In genomic region chr3:105105827-105106226, GRCm38 (mm10) we compare ENCODE assay signal across 31 mouse cellular contexts. TPM values are rescaled to one million over a fixed set of nuclear protein-coding genes. Genes with fewer than 3 reads are reported as not detected.
"Had no signal": no experiment of that assay in that cellular context is flagged by ENCODE, and none has a peak within 500 bp of the region (broad histone marks: within the 10 kb centered on the region; RNA-seq: fewer than 3 reads in every experiment).

No protein-coding gene starts in this region.

- H3K4me1 ChIP-seq: limb, embryonic 10.5 days; limb, embryonic 13.5 days; liver, embryonic 12.5 days; liver, embryonic 15.5 days; lung, embryonic 15.5 days had no signal

- H3K27ac ChIP-seq: kidney, postnatal 0 days; layer of hippocampus, adult 2 months; limb, embryonic 10.5 days; limb, embryonic 13.5 days; liver, embryonic 12.5 days; liver, embryonic 15.5 days; lung, embryonic 15.5 days; midbrain, embryonic 10.5 days; midbrain, embryonic 13.5 days; neural tube, embryonic 13.5 days; stomach, postnatal 0 days had no signal

- H3K9me3 ChIP-seq: limb, embryonic 10.5 days; limb, embryonic 13.5 days; liver, embryonic 12.5 days; liver, embryonic 15.5 days; lung, embryonic 15.5 days; megakaryocyte, embryonic 14.5 days; midbrain, embryonic 10.5 days; midbrain, embryonic 13.5 days; neural tube, embryonic 13.5 days had no signal

- DNase-seq: kidney, adult 18-20 months; kidney, postnatal 25 days; liver; lung, adult 18-20 months; lung, postnatal 10 days; lung, postnatal 36 days; retina, postnatal 1 day; thymus, postnatal 25 days had no signal

- H3K27me3 ChIP-seq: limb, embryonic 13.5 days; liver, embryonic 15.5 days; lung, embryonic 15.5 days; midbrain, embryonic 13.5 days; neural tube, embryonic 13.5 days had no signal

- H3K4me3 ChIP-seq: layer of hippocampus, adult 2 months; limb, embryonic 10.5 days; limb, embryonic 13.5 days; liver, embryonic 12.5 days; liver, embryonic 15.5 days; lung, embryonic 15.5 days; megakaryocyte, embryonic 14.5 days; midbrain, embryonic 10.5 days; midbrain, embryonic 13.5 days; myocyte; neural tube, embryonic 13.5 days had no signal

- H3K36me3 ChIP-seq: limb, embryonic 10.5 days; limb, embryonic 13.5 days; liver, embryonic 12.5 days; liver, embryonic 15.5 days; lung, embryonic 15.5 days; midbrain, embryonic 10.5 days; midbrain, embryonic 13.5 days; neural tube, embryonic 13.5 days had no signal

RNA-seq across cellular contexts. Expression of gene 4930564D02Rik, which starts 39.2 kb away (rescaled TPM):
- total RNA-seq: layer of hippocampus, adult 2 months; layer of hippocampus, postnatal 10 days; left cerebral cortex, postnatal 14 days; monocyte, adult 5-6 weeks; neutrophil, adult 5-6 weeks had no signal
- polyA plus RNA-seq: intestine, embryonic 16.5 days; kidney, embryonic 14.5 days; kidney, postnatal 0 days; large intestine, adult 2 months; limb, embryonic 10.5 days; limb, embryonic 13.5 days; liver, embryonic 12.5 days; liver, embryonic 15.5 days; lung, embryonic 15.5 days; midbrain, embryonic 10.5 days; midbrain, embryonic 13.5 days; midbrain, embryonic 16.5 days; myocyte; neural tube, embryonic 13.5 days; stomach, embryonic 14.5 days; stomach, postnatal 0 days; thymus, postnatal 0 days had no signal
